Mouse (Mus musculus): ENCODE measurements at regions not wholly inside any gene's neighbourhood (a gene's known extent, or its start where the extent isn't known, plus 50 kb on each side); places are given as distances from the start of the nearest gene placed in this dataset.

GRCm38 (mm10) chr11:93733568-93734185, 151.9 kb downstream of the Utp18 start:
- TF ChIP-seq ZNF384 (IDR thresholded peaks at IDR 0.05; ENCODE audit: low read depth, low read length) (no peak), ZC3H11A (IDR thresholded peaks at IDR 0.05; ENCODE audit: borderline replicate concordance, low read depth, low read length) (no peak), MAFK (IDR thresholded peaks at IDR 0.05; ENCODE audit: insufficient read depth, low read depth, low read length) (no peak), CHD2 (IDR thresholded peaks at IDR 0.05; ENCODE audit: low read depth, low read length) (no peak)

Data from ES-E14 (cell line).